Mouse (Mus musculus) frontal cortex, adult 2 months (tissue): ENCODE measurements around the gene Gprc5b. TPM values are rescaled to one million over a fixed set of nuclear protein-coding genes. Genes with fewer than 3 reads are reported as not detected.

Experiments
- DNase-seq, 2 experiments: peaks; one replicate each; pipeline ENCODE4 v3.0.0; 2022; ENCODE audit warnings: low spot score in 1 of 2; ENCODE audit errors: extremely low spot score in 1 of 2
- polyA plus RNA-seq: library from polyadenylated mRNA; depleted of rRNA; stranded (reverse); fragments of >200 nt; gene quantifications from 2 replicates; pipeline ENCODE4 v1.2.3, GENCODE M21; 2012

The Gprc5b gene
- polyA plus RNA-seq, 1 experiment = 194 TPM

DNA sequence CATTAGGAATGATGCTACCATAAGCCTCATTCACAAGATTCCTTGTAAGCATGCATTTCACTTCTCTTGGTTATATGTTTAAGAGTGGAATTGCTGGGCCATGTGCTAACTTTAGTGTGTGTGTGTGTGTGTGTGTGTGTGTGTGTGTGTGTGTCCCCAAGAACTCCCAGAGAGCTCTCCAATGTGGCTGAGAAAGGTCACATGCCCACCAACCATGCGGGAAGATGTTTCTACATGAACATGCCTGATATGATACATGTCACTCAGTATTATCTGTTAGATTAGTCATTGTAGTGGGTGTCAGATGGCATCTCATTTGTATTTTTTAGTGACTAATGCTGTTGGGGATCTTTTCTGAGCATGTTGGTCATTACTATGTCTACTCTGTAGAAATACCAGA, 40.0 kb downstream of the Gprc5b start:
- DNase-seq = no peak

DNA sequence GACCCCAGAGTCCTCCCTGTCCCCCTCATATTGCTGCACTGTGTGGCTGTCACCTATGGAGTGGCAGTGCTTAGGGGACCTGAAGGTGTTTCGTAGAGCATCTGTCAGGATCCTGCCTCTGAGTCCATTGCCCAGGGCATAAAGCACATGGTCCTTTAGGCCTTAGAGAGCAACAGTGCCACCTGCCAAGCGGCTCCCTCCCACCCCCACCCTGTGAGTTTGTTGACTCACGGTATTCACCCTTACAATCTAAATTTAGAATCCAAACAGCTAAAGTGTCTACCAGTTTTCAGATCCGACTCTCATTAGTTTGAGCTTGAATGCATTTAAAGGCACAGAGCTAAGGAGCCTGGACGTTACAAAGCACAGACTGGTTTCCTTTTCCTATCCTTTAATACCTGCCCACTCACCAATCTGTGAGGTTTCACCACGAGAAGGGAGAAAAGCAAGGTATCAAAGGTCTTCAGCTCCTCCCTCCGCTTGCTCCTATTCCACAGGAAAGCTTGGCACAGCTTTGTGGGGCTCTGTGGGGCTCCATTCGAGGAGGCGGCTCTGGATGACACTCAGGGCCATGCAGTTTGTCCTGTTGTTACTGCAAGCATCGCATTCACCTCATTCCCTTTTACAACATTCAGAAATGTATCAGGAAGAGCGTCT, 41.3 kb downstream of the Gprc5b start:
- DNase-seq = no peak

DNA sequence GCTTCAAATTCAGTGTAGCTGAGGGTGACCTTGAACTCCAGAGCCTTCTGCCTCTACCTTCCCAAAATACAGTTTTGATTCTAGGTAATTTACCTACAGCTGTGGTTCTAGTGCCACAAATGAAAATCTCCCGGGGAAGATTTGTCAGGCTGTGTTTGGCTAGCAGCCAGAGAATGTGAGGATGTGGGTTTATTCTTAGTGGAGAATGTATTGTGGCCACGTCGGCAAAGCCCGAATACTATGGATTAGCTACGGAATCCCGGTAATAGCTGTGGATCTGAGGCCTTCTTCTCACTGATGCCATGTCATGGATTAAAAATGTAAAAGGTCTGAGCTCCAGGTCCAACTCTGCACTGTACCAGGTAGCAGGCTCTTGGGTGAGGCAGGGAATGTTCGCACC, 45.3 kb downstream of the Gprc5b start:
- DNase-seq = no peak

DNA sequence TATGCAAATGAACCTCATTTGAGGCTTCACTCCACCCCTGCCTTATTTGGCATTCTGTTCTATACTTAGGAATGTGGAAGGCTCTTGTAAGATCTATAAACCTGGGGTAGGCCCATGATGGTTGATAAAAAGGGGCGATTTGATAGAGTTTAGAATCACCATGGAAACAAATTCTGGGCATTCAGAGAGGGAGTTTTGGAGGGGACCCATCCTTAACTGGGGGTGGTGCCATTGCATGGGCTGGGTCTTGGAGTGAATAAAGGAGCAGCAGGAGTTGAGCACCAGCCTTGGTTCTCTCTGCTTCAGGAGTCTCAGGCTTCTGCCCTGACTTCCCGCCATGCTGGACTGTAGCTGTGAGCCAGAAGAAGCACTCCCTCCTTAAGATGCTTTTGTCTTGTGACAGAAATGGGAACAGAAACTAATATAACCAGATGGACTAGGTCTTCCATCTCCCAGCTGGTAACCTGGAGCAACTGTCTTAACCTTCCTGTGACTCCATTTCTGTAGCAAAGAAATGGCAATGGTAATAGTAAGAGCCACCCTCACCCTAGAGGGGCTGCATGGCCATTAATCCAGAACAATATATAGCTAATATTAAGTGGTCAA, 46.2 kb downstream of the Gprc5b start:
- DNase-seq = no peak

DNA sequence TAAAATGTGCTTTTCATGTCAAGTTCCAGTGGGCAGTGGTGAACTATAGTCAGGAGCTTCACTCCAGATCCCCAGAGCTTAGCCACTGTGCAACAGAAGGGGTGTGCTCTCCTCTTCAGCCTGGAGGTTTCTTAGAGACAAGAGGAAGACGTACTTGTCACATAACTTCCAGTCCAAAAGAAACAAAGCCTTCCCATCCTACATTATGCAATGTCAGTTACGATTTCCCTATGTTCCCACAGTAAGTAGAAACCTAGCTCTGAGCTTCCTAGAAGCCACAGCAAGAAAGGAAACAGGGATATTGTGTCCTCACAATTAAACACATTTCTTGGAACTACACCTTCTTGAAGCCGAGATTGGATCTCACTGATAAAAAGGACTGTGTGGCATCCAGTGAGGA, 47.8 kb downstream of the Gprc5b start:
- DNase-seq = no peak

DNA sequence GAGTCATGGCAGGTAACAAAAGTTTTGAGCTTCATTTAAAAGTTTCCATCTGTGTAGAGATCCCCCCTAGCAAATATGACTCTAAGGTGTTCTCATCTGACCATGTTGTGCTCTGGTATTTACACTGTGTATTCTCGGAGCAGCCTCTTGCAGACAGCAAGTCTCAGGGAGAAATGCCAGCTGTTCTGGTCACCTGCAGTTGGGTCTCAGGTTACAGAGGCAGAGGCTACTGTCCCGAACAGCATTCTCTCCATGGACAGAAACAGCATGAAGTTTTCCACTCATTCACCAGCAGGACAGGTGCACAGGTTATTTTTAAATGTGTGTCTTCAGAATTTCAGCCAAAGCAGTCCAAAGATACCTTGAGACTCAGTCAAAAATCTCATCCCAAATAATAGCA, 50.1 kb downstream of the Gprc5b start:
- DNase-seq = no peak

DNA sequence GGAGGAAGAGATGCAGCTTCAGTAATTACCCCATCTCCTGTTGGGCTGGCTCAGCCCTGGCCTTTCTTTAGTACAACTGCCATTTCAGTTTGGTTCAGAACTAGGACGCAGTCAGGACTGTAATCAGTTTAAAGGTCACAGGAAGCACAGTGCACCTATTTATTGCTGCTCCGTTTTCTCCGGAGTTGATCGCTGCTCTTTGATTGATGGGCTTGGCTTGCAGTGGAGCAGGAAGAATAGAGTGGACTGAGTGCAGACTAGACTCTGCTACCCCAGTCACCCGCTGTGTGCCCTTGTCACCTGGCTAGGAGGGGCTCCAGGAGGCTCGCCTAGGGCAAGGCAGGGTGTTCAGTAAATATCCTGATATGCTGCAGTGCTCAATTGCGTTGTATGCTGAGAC, 51.8 kb downstream of the Gprc5b start:
- no peak for DNase-seq

DNA sequence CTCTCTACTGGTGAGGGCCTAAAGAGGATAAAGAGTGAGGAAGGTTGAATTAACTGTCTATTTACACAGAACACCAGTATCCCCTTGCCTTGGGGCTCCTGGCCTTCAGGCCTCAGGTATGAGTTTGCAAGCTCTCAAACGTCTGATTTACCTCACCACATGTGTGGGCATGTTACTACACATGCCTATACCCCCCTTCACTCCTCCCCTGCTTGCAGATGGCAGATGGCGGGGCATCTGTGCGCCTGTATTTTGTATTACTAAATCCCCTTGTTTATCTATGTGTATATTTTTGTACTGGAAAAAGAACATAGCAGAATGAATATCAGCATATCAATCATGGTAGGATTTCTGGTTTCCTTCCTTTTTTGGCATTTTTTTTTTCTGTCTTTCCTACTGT, 52.7 kb downstream of the Gprc5b start:
- DNase-seq = peak in 1 of 2 experiments; percentile 36

DNA sequence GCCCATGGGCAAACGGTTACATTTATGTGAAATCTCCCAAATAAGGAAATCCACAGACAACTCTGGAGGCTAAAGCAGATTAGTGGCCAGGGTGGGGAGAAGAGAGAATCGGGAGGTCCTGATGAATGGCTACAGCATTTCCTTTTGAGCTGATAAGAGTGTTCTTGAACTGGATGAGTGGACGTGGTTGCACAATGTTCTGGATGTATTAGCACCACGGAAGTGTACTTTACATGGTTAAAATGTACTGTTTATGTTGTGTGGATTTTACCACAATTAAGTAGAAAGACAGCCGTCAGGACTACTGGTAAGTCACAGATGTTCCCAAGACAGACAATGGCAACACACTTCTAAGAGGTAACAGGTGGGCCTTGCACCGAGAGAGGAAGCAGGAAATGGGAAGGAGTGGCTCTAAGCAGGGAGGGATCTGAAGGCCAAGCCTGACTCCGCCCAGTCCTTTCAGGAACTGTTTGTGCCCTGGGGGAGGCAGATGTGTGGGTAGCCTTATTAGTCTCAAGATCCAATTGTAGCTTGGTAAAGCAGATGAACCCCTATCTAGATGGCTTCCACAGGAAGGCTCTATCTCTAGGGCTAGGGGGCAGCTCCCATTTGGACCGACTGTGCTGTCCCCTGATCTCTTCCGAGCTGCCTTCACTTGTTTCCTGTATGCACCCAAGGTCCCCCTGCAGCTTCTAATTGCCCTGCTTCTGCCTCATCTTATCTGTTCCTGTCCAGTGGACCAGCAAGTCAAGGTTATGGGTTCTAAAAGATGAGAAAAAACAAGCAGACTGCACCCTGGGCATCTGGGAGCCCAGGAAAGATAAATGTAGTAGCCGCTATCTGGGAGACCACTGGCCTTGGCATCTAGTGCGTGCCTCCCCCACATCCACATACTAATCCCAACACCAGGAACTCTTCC, 57.3 kb downstream of the Gprc5b start:
- no peak for DNase-seq

DNA sequence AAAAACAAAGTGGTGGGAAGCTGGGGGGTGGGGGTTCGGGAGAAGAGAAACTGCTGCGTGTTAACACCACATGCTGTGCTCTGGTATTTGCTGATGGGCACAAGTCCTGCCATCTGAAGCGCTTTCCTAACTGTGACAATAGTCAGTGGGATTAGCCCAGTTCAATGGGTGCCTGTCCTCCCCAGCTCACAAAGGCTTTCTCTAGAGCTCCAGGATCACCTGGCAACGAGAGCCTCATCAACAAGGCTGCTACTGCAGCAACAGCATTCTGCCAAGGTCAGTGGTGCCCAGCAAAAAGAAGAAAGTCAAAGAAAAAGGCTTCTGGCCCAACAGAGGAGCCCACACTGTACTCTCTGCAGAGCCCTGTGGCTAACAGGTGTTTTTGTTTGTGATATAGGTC, 58.2 kb downstream of the Gprc5b start:
- DNase-seq = no peak

DNA sequence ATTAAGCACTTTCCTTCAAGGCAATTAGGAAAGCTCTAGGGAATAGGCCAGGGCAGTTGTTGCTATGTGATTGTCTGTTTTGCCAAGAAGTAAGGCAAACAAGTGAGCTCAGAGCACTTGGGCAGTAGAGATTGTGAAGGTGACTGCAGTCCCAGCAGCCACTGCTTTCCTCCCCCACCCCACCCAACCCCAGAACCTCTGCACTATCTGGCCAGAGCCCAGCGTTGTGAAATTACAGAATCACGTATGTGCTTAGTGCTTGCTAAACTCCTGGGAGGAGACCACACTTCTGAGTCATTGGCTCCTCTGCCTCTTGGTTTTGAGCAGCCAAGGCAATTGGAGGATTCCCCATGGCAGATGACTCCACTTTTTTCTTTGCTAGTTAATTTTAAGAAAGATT, 59.7 kb downstream of the Gprc5b start:
- no peak for DNase-seq

DNA sequence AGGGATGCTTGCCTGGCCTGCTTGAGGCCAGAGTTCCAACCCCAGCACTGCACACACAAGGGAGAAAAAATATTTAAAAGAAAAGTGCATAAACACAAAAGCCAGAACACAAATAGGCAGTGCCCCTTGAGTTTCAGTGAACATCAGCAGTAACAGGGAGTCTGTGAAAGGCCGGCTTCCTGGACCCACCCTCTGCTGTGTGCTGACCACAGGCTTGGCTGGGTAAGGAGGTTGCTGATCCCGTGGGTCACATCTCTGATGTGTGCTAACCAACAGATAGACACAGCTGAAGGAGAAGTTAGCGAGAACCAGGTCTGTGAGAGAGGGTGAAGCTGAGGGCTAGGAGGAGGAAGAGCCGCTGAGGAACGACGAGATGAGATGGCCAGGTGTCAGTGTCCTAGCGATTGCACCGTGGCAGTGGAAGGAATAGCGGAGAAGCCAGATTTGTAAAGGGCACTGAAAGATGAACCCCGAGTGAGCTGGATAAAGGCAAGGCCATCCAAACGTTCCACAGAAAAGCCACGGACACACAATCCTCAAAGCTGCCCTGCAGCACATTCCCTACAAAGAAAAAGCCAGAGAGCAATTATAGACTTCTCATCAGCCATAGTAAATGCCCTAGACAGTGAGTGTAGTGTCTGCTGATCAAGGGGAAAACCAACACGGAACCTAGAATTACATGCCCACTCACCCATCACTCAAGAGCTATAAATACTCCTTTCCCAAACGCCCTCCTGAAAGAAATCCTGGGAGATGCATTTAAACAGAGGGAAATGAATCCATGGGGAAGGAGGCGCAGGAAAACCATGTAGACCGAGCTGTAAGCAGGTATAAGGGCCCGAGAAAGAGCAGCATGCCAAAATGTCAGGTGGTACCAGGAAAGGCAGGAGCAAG, 63.3 kb downstream of the Gprc5b start:
- DNase-seq = no peak

DNA sequence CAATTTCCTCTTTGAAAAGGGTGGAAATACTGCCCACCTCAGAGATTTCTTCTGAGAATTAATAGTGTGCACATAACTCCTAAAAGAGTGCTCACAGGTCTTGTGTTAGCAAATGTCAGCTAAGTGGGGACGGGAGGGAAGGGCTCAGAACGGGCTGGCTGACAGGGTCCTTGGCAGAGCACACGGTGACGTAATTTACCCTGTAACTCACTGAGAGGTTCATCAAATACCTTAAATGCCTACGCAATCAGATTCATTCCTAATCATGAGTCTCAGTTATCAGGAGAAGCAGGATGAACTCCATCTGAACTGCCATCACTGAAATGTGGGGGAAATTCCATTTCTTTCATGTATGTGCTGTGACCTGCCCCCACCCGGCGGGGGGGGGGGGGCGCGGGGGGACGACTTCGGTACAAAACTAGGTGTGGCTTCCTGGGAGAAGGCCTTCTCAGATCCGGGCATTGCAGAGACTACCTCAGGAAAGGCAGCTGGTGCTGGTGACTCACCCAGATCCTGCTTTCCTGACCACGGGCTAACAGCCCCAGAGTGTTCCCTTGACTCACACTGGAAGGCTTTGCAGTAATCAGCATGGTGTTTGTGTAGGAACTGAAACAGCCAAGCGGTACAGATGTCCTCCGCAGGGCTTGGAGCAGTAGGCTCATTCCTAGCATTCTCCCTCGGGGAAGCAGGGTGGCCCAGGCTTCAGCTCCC, 65.3 kb downstream of the Gprc5b start:
- DNase-seq = peak; percentile 30 to 49

DNA sequence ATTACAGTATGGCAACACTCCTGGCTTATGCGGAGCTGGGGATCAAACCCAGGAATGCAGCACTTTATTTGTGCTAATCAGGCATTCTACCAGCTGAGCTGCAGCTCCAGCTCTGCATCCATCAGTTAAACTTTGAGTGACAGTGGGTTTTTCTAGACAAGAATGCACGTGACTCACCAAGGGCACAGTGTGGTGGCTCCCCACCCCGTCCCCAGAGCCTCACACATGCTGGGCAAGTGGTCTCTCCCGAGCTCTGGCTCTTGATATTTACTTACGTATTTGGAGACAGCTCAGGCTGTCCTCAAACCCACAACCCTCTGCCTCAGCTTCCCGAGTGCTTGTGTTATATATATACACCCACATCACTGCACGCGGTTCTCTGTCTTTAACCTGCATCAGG, 66.1 kb downstream of the Gprc5b start:
- DNase-seq = no peak

DNA sequence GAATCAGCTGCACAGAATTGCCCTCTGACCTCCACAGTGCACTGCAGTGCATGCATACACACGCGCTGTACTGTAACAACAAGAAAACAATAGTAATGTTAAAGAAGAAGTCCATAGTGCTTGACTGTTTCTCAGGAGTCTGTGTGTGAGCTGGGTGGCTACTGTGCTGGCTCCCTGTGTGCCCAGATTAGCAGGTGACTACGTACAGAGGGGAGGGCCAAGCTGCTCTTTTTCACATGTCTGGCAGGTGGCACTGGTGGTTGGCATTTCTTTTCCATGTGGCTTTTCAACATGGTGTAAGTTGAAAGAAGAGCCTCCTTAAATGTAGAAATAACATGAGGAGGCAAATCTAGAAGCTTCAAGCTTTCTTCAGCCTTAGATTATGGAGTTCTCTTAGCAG, 66.7 kb downstream of the Gprc5b start:
- DNase-seq = no peak

DNA sequence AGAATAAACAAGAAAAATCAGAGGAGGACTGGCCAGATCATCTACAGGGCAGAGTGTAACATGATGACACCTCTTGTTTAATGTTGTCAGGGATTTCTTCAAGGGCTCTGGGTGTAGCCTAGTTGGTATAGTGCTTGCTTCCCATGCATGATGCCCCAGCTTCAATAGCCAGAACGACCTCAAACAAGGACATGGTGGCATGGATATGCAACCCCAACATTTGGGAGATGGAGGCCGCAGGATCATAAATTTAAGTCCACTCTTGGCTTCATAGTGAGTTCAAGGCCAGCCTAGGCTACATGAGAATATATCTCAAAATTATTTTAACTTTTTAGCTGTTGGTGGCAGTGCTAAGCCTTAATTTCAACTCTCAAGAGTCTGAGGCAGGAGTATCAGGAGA, 67.7 kb downstream of the Gprc5b start:
- no peak for DNase-seq

DNA sequence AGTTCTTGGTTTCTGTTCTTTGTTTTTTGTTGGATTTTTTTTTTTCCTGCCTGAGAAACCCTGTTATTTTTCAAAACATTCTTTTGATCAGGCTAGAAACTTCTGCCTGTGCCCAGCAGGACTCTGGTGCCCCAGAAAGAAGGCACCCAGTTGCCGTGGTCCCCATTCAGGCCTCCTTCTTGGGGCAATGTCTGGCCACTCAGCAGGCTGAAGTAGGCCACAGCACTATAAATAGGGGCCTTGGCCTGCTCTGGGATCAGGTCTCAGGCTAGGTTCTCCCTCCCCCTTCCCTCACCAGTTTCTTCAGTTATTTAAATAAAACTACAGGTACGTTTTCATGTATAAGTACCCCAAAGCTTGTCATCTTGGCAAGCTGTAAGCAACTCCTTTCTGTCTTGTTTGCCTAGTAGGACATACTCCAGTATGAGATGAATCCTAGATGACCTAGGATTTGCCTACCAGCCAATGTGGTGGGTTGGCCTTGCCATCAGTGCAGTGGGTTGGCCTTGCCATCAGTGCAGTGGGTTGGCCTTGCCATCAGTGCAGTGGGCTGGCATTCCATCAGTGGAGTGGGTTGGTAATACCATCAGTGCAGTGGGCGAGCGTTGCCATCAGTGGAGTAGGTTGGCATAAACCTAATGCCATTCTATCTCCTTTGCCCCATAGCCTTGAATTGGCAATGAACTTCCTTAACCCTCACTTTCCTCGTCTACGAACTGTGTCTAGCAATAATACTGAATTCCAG, 68.3 kb downstream of the Gprc5b start:
- DNase-seq = no peak

DNA sequence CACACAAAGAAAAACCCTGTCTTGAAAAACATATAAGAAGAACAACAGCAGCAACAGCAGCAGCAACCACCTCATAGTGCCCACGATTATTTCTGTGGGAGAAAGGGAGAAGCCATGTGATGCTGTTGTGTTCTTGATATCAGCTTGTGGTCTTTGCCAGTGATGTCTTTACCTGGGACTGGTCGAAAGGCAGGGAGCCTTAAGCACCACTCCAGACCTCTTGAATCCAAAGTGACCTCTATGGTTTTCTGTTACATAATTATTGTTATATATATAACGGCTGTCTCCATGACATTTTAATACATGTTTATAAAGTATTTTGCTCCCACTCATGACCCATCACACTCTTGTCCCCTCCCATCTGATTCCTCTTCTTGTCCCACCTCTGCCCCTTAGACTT, 69.5 kb downstream of the Gprc5b start:
- DNase-seq = no peak

DNA sequence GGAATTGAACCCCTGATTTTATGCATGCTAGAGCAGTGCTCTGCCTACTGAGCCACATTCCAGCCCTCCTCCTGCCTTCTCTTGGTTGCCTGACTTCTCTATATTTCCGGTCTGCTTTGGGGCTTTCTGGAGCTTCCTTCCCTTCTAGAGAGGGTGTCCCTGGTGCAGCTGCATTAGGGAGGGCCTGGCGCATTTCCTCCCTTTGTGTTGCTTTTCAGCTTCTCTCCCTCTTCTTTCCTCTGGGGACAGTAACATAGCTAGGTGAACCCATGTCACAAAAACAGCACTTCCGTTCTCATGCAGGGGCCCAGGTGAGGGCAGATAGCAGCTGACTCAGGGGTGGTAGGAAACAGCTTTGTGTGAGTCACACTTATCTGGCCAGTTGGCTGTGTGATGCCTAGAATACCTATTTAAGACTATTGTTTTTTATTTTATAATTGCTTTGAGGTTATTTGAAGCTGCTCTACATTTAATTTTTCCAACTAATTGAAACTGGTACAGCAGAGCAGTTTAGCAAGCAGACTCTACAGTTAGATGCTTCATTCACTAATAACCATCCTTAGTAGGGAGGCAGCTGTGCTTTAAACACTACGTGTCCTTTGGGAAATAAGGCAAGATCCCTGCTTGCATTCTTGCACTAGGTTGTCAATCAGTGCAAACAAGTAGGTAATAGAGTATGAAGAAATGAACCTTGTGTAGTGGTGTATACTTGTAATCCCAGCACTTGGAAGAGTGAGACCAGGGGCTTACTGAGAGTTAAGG, 72.4 kb downstream of the Gprc5b start:
- DNase-seq = no peak
